8 mouse cellular contexts compared by ENCODE assay signal in genomic region chr3:59344065-59344905, GRCm38 (mm10). TPM values are rescaled to one million over a fixed set of nuclear protein-coding genes. Genes with fewer than 3 reads are reported as not detected.
DNase-seq lines count a peak whose midpoint lies in the region; ATAC-seq and TF ChIP-seq lines count a peak whose summit lies in the region.

Gene Igsf10 (minus strand): TSS chr3:59344394.

- peak; percentile 99 for ATAC-seq in embryonic facial prominence, embryonic 11.5 days (replicated peaks; ENCODE audit: insufficient number of reproducible peaks, low FRiP score, low TSS enrichment, low read depth)
- peak; percentile 77 for ATAC-seq in lung, postnatal 0 days

- no peak within 1 kb of the TSS for H3K27ac ChIP-seq in embryonic facial prominence, embryonic 11.5 days (replicated peaks; ENCODE audit: low read depth, low read length)
- H3K27ac ChIP-seq in heart, embryonic 10.5 days, result peak within 1 kb of the TSS; percentile 88
- H3K27ac ChIP-seq in lung, postnatal 0 days (ENCODE audit: low read length), result peak within 1 kb of the TSS; percentile 62

- no peak for TF ChIP-seq EP300 in lung, postnatal 0 days (IDR thresholded peaks at IDR 0.05)

- H3K4me2 ChIP-seq in embryonic facial prominence, embryonic 11.5 days (ENCODE audit: low read depth, low read length), result peak within 1 kb of the TSS; percentile 53
- H3K4me2 ChIP-seq in lung, postnatal 0 days (replicated peaks; ENCODE audit: low read depth, low read length), result peak within 1 kb of the TSS; percentile 94

- H3K27me3 ChIP-seq in embryonic facial prominence, embryonic 11.5 days (ENCODE audit: control insufficient read depth, insufficient read depth, low read length), result no peaks in the 10 kb centered on the region
- no peaks in the 10 kb centered on the region for H3K27me3 ChIP-seq in heart, embryonic 10.5 days (ENCODE audit: insufficient read depth, poor library complexity, severe bottlenecking)
- H3K27me3 ChIP-seq in lung, postnatal 0 days (replicated peaks; ENCODE audit: insufficient read depth, low read length), result no peaks in the 10 kb centered on the region

- H3K9me3 ChIP-seq in embryonic facial prominence, embryonic 11.5 days (replicated peaks; ENCODE audit: control insufficient read depth, low read length), result no peaks in the 10 kb centered on the region
- H3K9me3 ChIP-seq in heart, embryonic 10.5 days, result no peaks in the 10 kb centered on the region
- no peaks in the 10 kb centered on the region for H3K9me3 ChIP-seq in lung, postnatal 0 days (ENCODE audit: low read length)

- H3K36me3 ChIP-seq in embryonic facial prominence, embryonic 11.5 days (replicated peaks; ENCODE audit: control insufficient read depth, insufficient read depth, low read depth, low read length), result no peaks in the 10 kb centered on the region
- no peaks in the 10 kb centered on the region for H3K36me3 ChIP-seq in heart, embryonic 10.5 days
- no peaks in the 10 kb centered on the region for H3K36me3 ChIP-seq in lung, postnatal 0 days (ENCODE audit: insufficient read depth, low read length)

- H3K9ac ChIP-seq in embryonic facial prominence, embryonic 11.5 days (replicated peaks; ENCODE audit: low read length), result peak within 1 kb of the TSS; percentile 48
- peak within 1 kb of the TSS; percentile 54 for H3K9ac ChIP-seq in lung, postnatal 0 days (replicated peaks; ENCODE audit: low read depth)

- 3% methylated on average over 22 of the region's 23 CpGs for WGBS in embryonic facial prominence, embryonic 11.5 days
- WGBS in heart, embryonic 10.5 days, result 3% methylated on average over 22 of the region's 23 CpGs
- 2% methylated on average over 22 of the region's 23 CpGs for WGBS in lung, postnatal 0 days

- peak within 1 kb of the TSS; percentile 49 for H3K4me3 ChIP-seq in embryonic facial prominence, embryonic 11.5 days (ENCODE audit: low read depth, low read length)
- peak within 1 kb of the TSS; percentile 78 for H3K4me3 ChIP-seq in heart, embryonic 10.5 days
- H3K4me3 ChIP-seq in lung, postnatal 0 days (ENCODE audit: low read depth, low read length), result peak within 1 kb of the TSS; percentile 65

- peak; percentile 10 to 16 for DNase-seq in B cell, adult 2 months
- DNase-seq in adrenal gland, postnatal 10 days, result peak; percentile 50
- DNase-seq in embryonic facial prominence, embryonic 11.5 days (ENCODE audit: low spot score), result peak; percentile 88
- DNase-seq in heart, embryonic 10.5 days (ENCODE audit: low spot score), result peak; percentile 90
- peak; percentile 8 to 50 for DNase-seq in kidney, postnatal 25 days
- peak; percentile 70 for DNase-seq in lung, postnatal 0 days (ENCODE audit: low spot score)
- peak; percentile 85 for DNase-seq in retina, embryonic 14.5 days (ENCODE audit: low spot score)
- DNase-seq in spleen, adult 18-20 months, result no peak

- TF ChIP-seq CTCF in lung, postnatal 0 days (IDR thresholded peaks at IDR 0.05), result no peak

- H3K4me1 ChIP-seq in embryonic facial prominence, embryonic 11.5 days (ENCODE audit: control insufficient read depth, insufficient read depth, low read length), result no peaks in the 10 kb centered on the region
- peaks cover 13% of the 10 kb centered on the region; the same call in 1 of the 2 replicates for H3K4me1 ChIP-seq in heart, embryonic 10.5 days
- no peaks in the 10 kb centered on the region for H3K4me1 ChIP-seq in lung, postnatal 0 days (ENCODE audit: insufficient read depth, low read depth, low read length)

RNA-seq across cellular contexts. Expression of gene Igsf10, which starts in this region (rescaled TPM):
- 1 to 10 TPM; 9.0 to 9.2 TPM for total RNA-seq in adrenal gland, postnatal 10 days (2021)
- 8.7 and 9.2 TPM in 2 replicates for polyA plus RNA-seq in embryonic facial prominence, embryonic 11.5 days (2014; fragmentation: Nextera tagmentation; extraction: Ambion mirVana)
- 1.7 and 2.0 TPM in 2 replicates for polyA plus RNA-seq in heart, embryonic 10.5 days (2016; fragmentation: Nextera tagmentation; extraction: Ambion mirVana)
- polyA plus RNA-seq in lung, postnatal 0 days (2015; fragmentation: Nextera tagmentation; extraction: Ambion mirVana), result 2.8 and 3.4 TPM in 2 replicates

Comparison
In these comparisons a context has a peak if more than half of its experiments do, and no peak if none do; other contexts are left out.
1. DNase-seq: peak in B cell, adult 2 months (2 of 2), adrenal gland, postnatal 10 days (single experiment), embryonic facial prominence, embryonic 11.5 days (single experiment), heart, embryonic 10.5 days (single experiment), kidney, postnatal 25 days (2 of 2), lung, postnatal 0 days (single experiment) and retina, embryonic 14.5 days (single experiment); none in spleen, adult 18-20 months (0 of 2).
2. Peak in every context shown above with its lines, with median percentiles within 50 percentile points of each other: H3K4me3 ChIP-seq.